Mouse (Mus musculus) liver, postnatal 0 days (tissue): Measurements from ENCODE around the gene Cfap43.

Experiments
- CTCF ChIP-seq: sonication (generic); IDR thresholded peaks from 2 replicates; pipeline ENCODE4 v1.5.1; 2016; ENCODE audit warnings: antibody characterized with exemption, low read depth
- EP300 ChIP-seq: IDR thresholded peaks from 2 replicates; pipeline ENCODE4 v1.6.1; 2016; ENCODE audit warnings: antibody characterized with exemption, low read depth, mild to moderate bottlenecking

- 0 out of 2 replicates have a peak, but pooled peaks have one; percentile 31 for TF ChIP-seq CTCF
- no peak for TF ChIP-seq EP300
These were observed 82.2 kb downstream of the Cfap43 start for GRCm38 (mm10) chr19:47836701-47837526.
